Mouse (Mus musculus) right cerebral cortex, postnatal 14 days (tissue): ENCODE measurements around the gene Ninj2.
A peak's percentile ranks its signal among the peaks of the same experiment; 100 is the strongest.

ENCODE experiments used
- DNase-seq: peaks from one replicate; pipeline ENCODE4 v3.0.0; 2022

The Ninj2 gene

GRCm38 (mm10) chr6:120180492-120180891 is 87.3 kb downstream of the Ninj2 start:
- no peak for DNase-seq

GRCm38 (mm10) chr6:120182160-120182559 is 89.0 kb downstream of the Ninj2 start:
- no peak for DNase-seq

GRCm38 (mm10) chr6:120183771-120184170 is 90.6 kb downstream of the Ninj2 start:
- no peak for DNase-seq

- no peak for DNase-seq
Observed at GRCm38 (mm10) chr6:120185012-120185730, 92.0 kb downstream of the Ninj2 start.

- no peak for DNase-seq
Observed at GRCm38 (mm10) chr6:120185756-120186155, 92.6 kb downstream of the Ninj2 start.

- no peak for DNase-seq
Observed at GRCm38 (mm10) chr6:120186594-120186993, 93.4 kb downstream of the Ninj2 start.

GRCm38 (mm10) chr6:120187587-120188176 is 94.5 kb downstream of the Ninj2 start:
- DNase-seq: peak; percentile 35

GRCm38 (mm10) chr6:120188376-120189235 is 95.5 kb downstream of the Ninj2 start:
- DNase-seq: no peak

DNA sequence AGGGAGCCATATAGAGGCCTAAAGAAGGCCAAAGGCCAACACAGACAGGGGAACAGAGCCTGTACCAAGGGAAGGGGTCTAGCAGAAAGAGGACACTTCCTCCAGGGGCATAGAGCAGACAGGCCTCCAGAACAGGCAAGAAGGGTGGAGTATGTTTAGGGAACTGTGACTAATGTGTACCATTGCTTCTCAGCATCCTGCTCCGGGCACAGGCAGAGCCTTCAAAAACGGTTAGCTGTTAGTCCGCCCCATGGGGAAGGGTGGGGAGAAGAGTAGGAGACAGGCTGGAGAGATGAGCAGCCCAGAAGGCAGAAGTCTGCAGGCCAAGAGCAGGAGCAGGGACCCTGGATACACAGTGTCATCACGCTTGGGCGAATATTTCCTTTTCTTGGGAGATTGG is 96.1 kb downstream of the Ninj2 start:
- DNase-seq: no peak

DNA sequence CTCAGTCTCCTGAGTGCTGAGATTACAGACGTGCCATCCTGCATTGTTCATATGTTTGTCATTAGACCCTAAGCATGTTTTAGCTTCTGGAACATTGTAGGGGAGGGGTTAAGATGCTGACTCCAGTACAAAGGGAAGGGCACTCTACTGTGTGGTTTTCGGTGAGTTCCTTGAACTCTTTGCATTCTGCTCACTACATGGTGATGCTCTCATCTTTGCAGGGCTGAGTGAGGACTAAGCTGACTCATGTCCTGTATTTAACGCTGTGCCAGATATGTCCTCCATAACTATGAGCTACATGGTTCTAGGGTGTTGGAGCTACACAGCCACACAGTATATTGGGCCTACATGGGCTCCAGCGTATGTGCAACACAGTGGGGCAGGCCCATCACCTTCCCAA is 97.2 kb downstream of the Ninj2 start:
- no peak for DNase-seq

GRCm38 (mm10) chr6:120190912-120191311 is 97.8 kb downstream of the Ninj2 start:
- DNase-seq: no peak

GRCm38 (mm10) chr6:120191396-120192170 is 98.4 kb downstream of the Ninj2 start:
- DNase-seq: no peak

GRCm38 (mm10) chr6:120192211-120192870 is 99.2 kb downstream of the Ninj2 start:
- DNase-seq: no peak

DNA sequence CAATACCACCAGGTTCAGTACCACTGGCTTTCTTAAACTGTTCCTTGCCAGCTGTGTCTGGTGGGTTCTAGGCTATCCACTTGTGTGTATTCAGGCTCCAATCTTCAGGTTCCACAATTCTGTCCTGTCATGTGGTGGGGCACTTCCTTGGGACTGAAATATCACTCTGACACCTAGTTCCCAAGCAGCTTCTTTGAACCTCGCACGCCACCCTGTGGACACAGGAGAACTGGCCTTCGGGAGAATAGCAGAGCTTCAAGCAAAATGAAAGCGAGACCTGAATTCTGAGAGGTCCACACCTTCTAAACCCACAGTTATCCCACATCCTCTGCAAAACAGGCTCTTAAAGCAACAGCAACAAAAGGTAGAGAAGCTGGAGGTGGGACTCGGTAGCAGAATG is 100.0 kb downstream of the Ninj2 start:
- DNase-seq: peak; percentile 90

GRCm38 (mm10) chr6:120193793-120194192 is 100.6 kb downstream of the Ninj2 start:
- no peak for DNase-seq

GRCm38 (mm10) chr6:120194305-120194704 is 101.2 kb downstream of the Ninj2 start:
- no peak for DNase-seq

- no peak for DNase-seq
Observed at GRCm38 (mm10) chr6:120194963-120195362, 101.8 kb downstream of the Ninj2 start.

GRCm38 (mm10) chr6:120196837-120197236 is 103.7 kb downstream of the Ninj2 start:
- no peak for DNase-seq

DNA sequence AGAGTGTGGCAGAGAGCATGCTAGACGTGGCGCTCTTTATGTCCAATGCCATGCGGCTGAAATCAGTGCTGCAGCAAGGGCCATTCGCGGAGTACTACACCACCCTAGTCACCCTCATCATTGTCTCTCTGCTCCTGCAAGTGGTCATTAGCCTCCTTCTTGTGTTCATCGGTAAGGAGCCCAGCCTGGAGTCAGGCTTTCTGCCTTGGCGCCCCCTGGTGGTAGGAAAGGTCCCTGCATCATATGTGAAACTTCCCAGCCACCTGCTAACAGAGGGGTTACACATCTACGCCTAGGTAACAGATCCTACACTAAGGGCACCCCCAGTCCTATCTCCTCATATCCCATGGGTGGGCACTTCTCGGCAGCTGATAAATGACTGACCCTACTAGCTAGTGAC is 104.8 kb downstream of the Ninj2 start:
- DNase-seq: peak; percentile 71

- DNase-seq: no peak
Observed at GRCm38 (mm10) chr6:120199638-120200394, 106.7 kb downstream of the Ninj2 start.

DNA sequence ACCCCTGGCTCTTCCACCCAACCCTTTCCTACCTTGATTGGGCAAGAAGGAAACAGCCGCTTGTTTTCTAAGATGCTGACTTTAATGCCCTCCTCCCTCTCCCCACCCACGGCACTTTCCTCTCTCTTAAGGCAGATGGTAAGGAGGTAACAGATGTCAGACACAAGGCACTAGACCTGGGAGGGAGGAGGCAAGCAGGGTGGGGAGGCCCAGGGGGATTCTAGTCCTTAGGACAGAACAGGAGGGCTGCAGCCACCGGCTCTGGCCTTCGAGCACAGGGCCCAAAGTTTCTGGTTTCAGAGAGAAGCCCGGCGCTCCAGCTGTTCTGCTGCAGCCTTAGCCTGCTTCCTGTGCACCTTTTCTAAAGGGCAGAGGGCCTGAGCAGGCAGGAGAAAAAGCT is 108.8 kb downstream of the Ninj2 start:
- DNase-seq: no peak

- no peak for DNase-seq
Observed at GRCm38 (mm10) chr6:120202406-120202805, 109.3 kb downstream of the Ninj2 start.
